Comparison of ENCODE assay signal across 22 mouse cellular contexts in genomic region chr15:69752616-69753015, GRCm38 (mm10).
DNase-seq lines count a peak whose midpoint lies in the region; ATAC-seq and TF ChIP-seq lines count a peak whose summit lies in the region.
"Had no signal": no experiment of that assay in that cellular context is flagged by ENCODE, and none has a peak within 500 bp of the region (broad histone marks: within the 10 kb centered on the region; RNA-seq: fewer than 3 reads in every experiment).

No protein-coding gene starts in this region.

- 52% methylated on average over 3 of the region's 3 CpGs for WGBS in heart, adult 2 months
- WGBS in heart, embryonic 12.5 days: 73% methylated on average over 3 of the region's 3 CpGs

- H3K27ac ChIP-seq in heart, adult 2 months: no peak overlapping the region
- no peak overlapping the region for H3K27ac ChIP-seq in heart, embryonic 12.5 days (ENCODE audit: poor library complexity, severe bottlenecking)
- H3K27ac ChIP-seq: embryonic facial prominence, embryonic 13.5 days; forebrain, embryonic 15.5 days; hindbrain, embryonic 14.5 days; limb, embryonic 12.5 days; liver, embryonic 13.5 days; lung, embryonic 15.5 days; stomach, postnatal 0 days had no signal

- intact Hi-C loops in heart, adult 2 months (cut with DNase I): no loop called here
- intact Hi-C loops in heart, postnatal 14 days (cut with DNase I): no loop called here

- H3K36me3 ChIP-seq in heart, adult 2 months (ENCODE audit: control insufficient read depth, insufficient read depth, low read length): no peaks in the 10 kb centered on the region
- no peaks in the 10 kb centered on the region for H3K36me3 ChIP-seq in heart, embryonic 12.5 days
- H3K36me3 ChIP-seq: embryonic facial prominence, embryonic 13.5 days; forebrain, embryonic 15.5 days; limb, embryonic 12.5 days; liver, embryonic 13.5 days; lung, embryonic 15.5 days had no signal

- ATAC-seq in heart, embryonic 12.5 days (ENCODE audit: insufficient number of reproducible peaks, low FRiP score): no peak
- ATAC-seq: forebrain, embryonic 15.5 days had no signal

- TF ChIP-seq POLR2A in heart, adult 2 months (IDR thresholded peaks at IDR 0.05; ENCODE audit: insufficient read depth, low read depth, low read length): no peak

- no peaks in the 10 kb centered on the region for H3K27me3 ChIP-seq in heart, adult 2 months (ENCODE audit: control insufficient read depth, insufficient read depth, low read length)
- no peaks in the 10 kb centered on the region for H3K27me3 ChIP-seq in heart, embryonic 12.5 days (replicated peaks)
- H3K27me3 ChIP-seq: embryonic facial prominence, embryonic 13.5 days; forebrain, embryonic 15.5 days; limb, embryonic 12.5 days; liver, embryonic 13.5 days; lung, embryonic 15.5 days had no signal

- TF ChIP-seq CTCF in heart, adult 2 months (IDR thresholded peaks at IDR 0.05): no peak

- H3K4me1 ChIP-seq in heart, adult 2 months (ENCODE audit: control insufficient read depth, insufficient read depth, low read length): no peaks in the 10 kb centered on the region
- no peaks in the 10 kb centered on the region for H3K4me1 ChIP-seq in heart, embryonic 12.5 days (replicated peaks)
- H3K4me1 ChIP-seq: embryonic facial prominence, embryonic 13.5 days; forebrain, embryonic 15.5 days; limb, embryonic 12.5 days; liver, embryonic 13.5 days; lung, embryonic 15.5 days had no signal

- H3K4me2 ChIP-seq in heart, embryonic 12.5 days: no peak overlapping the region
- H3K4me2 ChIP-seq: embryonic facial prominence, embryonic 13.5 days; forebrain, embryonic 15.5 days; hindbrain, embryonic 14.5 days; limb, embryonic 12.5 days; liver, embryonic 13.5 days; lung, embryonic 15.5 days; midbrain, embryonic 11.5 days had no signal

- peaks cover 7% of the 10 kb centered on the region; the same call in 1 of the 2 replicates for H3K9me3 ChIP-seq in heart, embryonic 12.5 days (replicated peaks)
- H3K9me3 ChIP-seq: embryonic facial prominence, embryonic 13.5 days; forebrain, embryonic 15.5 days; limb, embryonic 12.5 days; liver, embryonic 13.5 days; lung, embryonic 15.5 days had no signal

- no peak overlapping the region for H3K4me3 ChIP-seq in heart, adult 2 months
- H3K4me3 ChIP-seq in heart, embryonic 12.5 days: no peak overlapping the region
- H3K4me3 ChIP-seq: embryonic facial prominence, embryonic 13.5 days; forebrain, embryonic 15.5 days; limb, embryonic 12.5 days; liver, embryonic 13.5 days; lung, embryonic 15.5 days had no signal

- TF ChIP-seq EP300 in heart, adult 2 months (IDR thresholded peaks at IDR 0.05; ENCODE audit: insufficient read depth, low read depth, low read length): no peak

- DNase-seq in heart, adult 2 months: peak; percentile 23 to 40
- peak; percentile 5 for DNase-seq in cerebellum, adult 11-12 months
- peak; percentile 31 to 53 for DNase-seq in cerebellum, postnatal 14 days
- DNase-seq in heart, postnatal 14 days: peak; percentile 1 to 9
- DNase-seq in thymus, postnatal 25 days: no peak
- DNase-seq in urinary bladder, postnatal 36 days (ENCODE audit: low spot score in 2 of 2): no peak
- DNase-seq: adrenal gland, postnatal 36 days; gastrocnemius, postnatal 25 days; kidney, adult 9 months; kidney, postnatal 36 days; liver, embryonic 13.5 days; lung, postnatal 4 days; right cerebral cortex, postnatal 4 days; thymus, postnatal 36 days had no signal

- no peak overlapping the region for H3K9ac ChIP-seq in heart, adult 2 months (ENCODE audit: low read depth, low read length)
- H3K9ac ChIP-seq in heart, embryonic 12.5 days: no peak overlapping the region
- H3K9ac ChIP-seq: embryonic facial prominence, embryonic 13.5 days; forebrain, embryonic 15.5 days; hindbrain, embryonic 14.5 days; limb, embryonic 12.5 days; liver, embryonic 13.5 days; lung, embryonic 15.5 days had no signal

- no peaks in the 10 kb centered on the region for H3K79me2 ChIP-seq in heart, adult 2 months (replicated peaks; ENCODE audit: control insufficient read depth, insufficient read depth, low read length)

Comparison
In these comparisons a context has a peak if more than half of its experiments do, and no peak if none do; other contexts are left out.
1. DNase-seq: peak in heart, adult 2 months (2 of 2), cerebellum, adult 11-12 months (single experiment), cerebellum, postnatal 14 days (2 of 2) and heart, postnatal 14 days (2 of 2); none in thymus, postnatal 25 days (single experiment) and urinary bladder, postnatal 36 days (0 of 2).